Mouse (Mus musculus) limb, embryonic 14.5 days (tissue): ENCODE data around the gene Lpar3. TPM values are rescaled to one million over a fixed set of nuclear protein-coding genes. Genes with fewer than 3 reads are reported as not detected.
"Not testable (repeated sequence)": the region's sequence is repeated elsewhere in the genome, so short reads cannot be mapped to it uniquely, and the experiment has no call there.

Experiments
- ATAC-seq: fragments of 200-750 bp; cut with Nextera tagmentation; 2 replicates; pipeline ENCODE4 v1.8.0; 2017; ENCODE audit warnings: low read depth, moderate number of reproducible peaks, moderate TSS enrichment; ENCODE audit not compliant: low FRiP score
- DNase-seq: peaks from one replicate; pipeline ENCODE4 v3.0.0-alpha.2; 2015; ENCODE audit warnings: low spot score
- H3K27ac ChIP-seq: fragments of 300-500 bp; sonication (generic); replicated peaks from 2 replicates; pipeline ENCODE4 v1.5.1; 2014; ENCODE audit warnings: low read depth, mild to moderate bottlenecking, low read length, moderate library complexity, mixed read lengths
- H3K27me3 ChIP-seq: fragments of 300-500 bp; sonication (generic); 2 replicates; pipeline ENCODE4 v1.6.1; 2014; ENCODE audit warnings: low read length, mixed read lengths; ENCODE audit not compliant: control insufficient read depth, insufficient read depth
- H3K36me3 ChIP-seq: fragments of 300-500 bp; sonication (generic); 2 replicates; pipeline ENCODE4 v1.6.1; 2014; ENCODE audit warnings: mild to moderate bottlenecking, low read length, moderate library complexity, mixed read lengths; ENCODE audit not compliant: control insufficient read depth, insufficient read depth
- H3K4me1 ChIP-seq: fragments of 300-500 bp; sonication (generic); 2 replicates; pipeline ENCODE4 v1.6.1; 2014; ENCODE audit warnings: antibody characterized with exemption, low read length, mixed read lengths; ENCODE audit not compliant: control insufficient read depth, insufficient read depth
- H3K4me2 ChIP-seq: fragments of 300-500 bp; sonication (generic); replicated peaks from 2 replicates; pipeline ENCODE4 v1.6.1; 2014; ENCODE audit warnings: low read depth, mild to moderate bottlenecking, low read length, moderate library complexity; ENCODE audit not compliant: severe bottlenecking
- H3K4me3 ChIP-seq: fragments of 300-500 bp; sonication (generic); replicated peaks from 2 replicates; pipeline ENCODE4 v1.5.1; 2014; ENCODE audit warnings: low read length
- H3K9ac ChIP-seq: fragments of 300-500 bp; sonication (generic); 2 replicates; pipeline ENCODE4 v1.6.1; 2014; ENCODE audit warnings: mild to moderate bottlenecking, low read depth, low read length, moderate library complexity; ENCODE audit not compliant: severe bottlenecking
- H3K9me3 ChIP-seq: fragments of 300-500 bp; sonication (generic); 2 replicates; pipeline ENCODE4 v1.6.1; 2016; ENCODE audit warnings: low read length; ENCODE audit not compliant: control insufficient read depth
- POLR2A ChIP-seq: fragments of 200-500 bp; IDR thresholded peaks from 2 replicates; pipeline ENCODE4 v1.8.0; 2012; ENCODE audit warnings: inconsistent platforms, mild to moderate bottlenecking, moderate library complexity, borderline replicate concordance; ENCODE audit not compliant: insufficient read depth, insufficient read length; ENCODE audit errors: extremely low read depth
- WGBS: fragments of 180-500 bp; shearing (Covaris S2); extraction: QIAGEN DNeasy Blood & Tissue Kit; methylation state at CpG from one replicate; pipeline ENCODE4 v1.1.7; 2014; 5-methylcytosine and 5-hydroxymethylcytosine counted together
- polyA plus RNA-seq, 2 experiments: library from polyadenylated mRNA; depleted of rRNA in 1 of 2; stranded (reverse) in 1 of 2; unstranded in 1 of 2; fragments of >200 nt; fragmentation: Nextera tagmentation in 1 of 2; extraction: Ambion mirVana in 1 of 2; gene quantifications; 2 replicates each; pipeline versions ENCODE4 v1.2.1 to v1.2.3; 2012 to 2014

Gene Lpar3
- polyA plus RNA-seq, 2 experiments = 1.8 to 2.2 TPM

DNA sequence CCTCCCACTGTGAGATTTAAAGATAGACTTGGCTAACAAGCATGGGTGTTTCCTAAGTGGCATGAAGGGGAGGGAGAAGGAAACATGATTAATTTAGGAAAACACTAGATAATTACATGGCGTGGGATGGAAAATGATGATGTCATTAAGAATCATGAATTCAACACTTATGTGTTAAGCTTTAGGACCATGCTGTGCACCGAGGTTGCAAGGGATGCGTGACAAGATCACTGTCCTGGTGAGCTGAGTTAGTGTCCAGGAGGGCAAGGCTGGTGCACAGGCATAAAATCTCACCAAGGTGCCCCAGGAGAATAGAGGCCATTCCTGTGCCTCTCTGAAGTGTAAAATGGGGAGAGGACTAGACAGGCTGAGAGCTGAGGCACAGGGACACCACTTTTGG is 21.3 kb upstream of the Lpar3 start:
- Histone ChIP-seq H3K9ac (no peak overlapping the region), H3K36me3 (no peaks in the 10 kb centered on the region), H3K27ac (no peak overlapping the region), H3K4me3 (no peak overlapping the region), H3K4me2 (no peak overlapping the region), H3K4me1 (no peaks in the 10 kb centered on the region), H3K9me3 (no peaks in the 10 kb centered on the region), H3K27me3 (no peaks in the 10 kb centered on the region)
- ATAC-seq (no peak), DNase-seq (no peak)
- TF ChIP-seq POLR2A = no peak
- WGBS = 66% methylated on average over 3 of the region's 3 CpGs

DNA sequence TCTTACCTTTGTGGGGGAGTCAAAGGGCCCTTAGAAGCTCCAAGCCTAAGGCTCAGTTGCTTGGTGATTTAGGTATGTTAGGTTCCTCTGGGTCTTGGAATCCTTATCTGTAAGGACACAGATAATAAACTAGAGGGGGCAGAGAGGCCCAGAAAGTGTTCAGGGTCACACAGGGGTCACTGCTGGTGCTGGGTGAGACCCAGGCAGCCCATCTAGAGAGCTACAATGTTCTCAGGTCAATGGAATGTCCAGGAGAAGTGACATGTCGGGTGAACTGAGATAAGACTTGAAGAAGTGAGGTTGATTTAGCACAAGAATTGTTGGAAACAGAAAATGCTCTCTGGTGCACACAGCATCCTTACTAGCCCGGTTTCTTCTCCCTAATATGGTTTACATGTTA is 16.4 kb upstream of the Lpar3 start:
- no peaks in the 10 kb centered on the region for H3K36me3 ChIP-seq
- no peak overlapping the region for H3K4me2 ChIP-seq
- H3K27me3 ChIP-seq = no peaks in the 10 kb centered on the region
- WGBS = 48% methylated on average over 2 of the region's 2 CpGs
- ATAC-seq (no peak), DNase-seq (no peak)
- TF ChIP-seq POLR2A = no peak
- H3K4me3 ChIP-seq = no peak overlapping the region
- no peaks in the 10 kb centered on the region for H3K9me3 ChIP-seq
- no peak overlapping the region for H3K27ac ChIP-seq
- no peaks in the 10 kb centered on the region for H3K4me1 ChIP-seq
- H3K9ac ChIP-seq = no peak overlapping the region

- Histone ChIP-seq H3K4me2 (no peak overlapping the region), H3K36me3 (no peaks in the 10 kb centered on the region), H3K27me3 (no peaks in the 10 kb centered on the region), H3K9ac (no peak overlapping the region), H3K9me3 (no peaks in the 10 kb centered on the region), H3K4me1 (no peaks in the 10 kb centered on the region), H3K4me3 (no peak overlapping the region), H3K27ac (no peak overlapping the region)
- no peak for TF ChIP-seq POLR2A
- no peak for DNase-seq
- ATAC-seq = no peak
- 72% methylated on average over 11 of the region's 11 CpGs for WGBS
These were observed 15.5 kb upstream of the Lpar3 start for GRCm38 (mm10) chr3:146205305-146205704.

DNA sequence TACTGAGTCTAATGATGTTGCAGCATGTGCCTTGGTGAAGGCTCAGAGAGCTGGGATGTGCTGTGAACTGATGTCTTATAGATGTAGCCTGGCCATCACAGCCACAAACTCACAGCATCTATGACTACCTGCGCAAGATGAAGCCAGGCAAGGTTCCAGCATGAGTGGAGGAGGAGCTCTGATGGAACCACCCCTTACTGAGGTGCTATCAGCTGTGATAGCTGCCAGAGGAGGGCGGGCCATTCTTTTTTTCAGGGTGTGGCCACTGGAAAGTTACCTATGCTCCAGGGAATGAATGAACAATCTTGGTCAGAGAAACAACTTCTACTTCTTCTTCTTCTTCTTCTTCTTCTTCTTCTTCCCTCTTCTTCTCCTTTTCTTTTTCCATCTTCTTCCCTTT is 14.1 kb upstream of the Lpar3 start:
- no peak for TF ChIP-seq POLR2A
- 86% methylated on average over 2 of the region's 2 CpGs for WGBS

GRCm38 (mm10) chr3:146207440-146207839 is 13.3 kb upstream of the Lpar3 start:
- Histone ChIP-seq H3K27ac (no peak overlapping the region), H3K4me2 (no peak overlapping the region), H3K27me3 (no peaks in the 10 kb centered on the region), H3K9me3 (no peaks in the 10 kb centered on the region), H3K9ac (no peak overlapping the region), H3K36me3 (no peaks in the 10 kb centered on the region), H3K4me3 (no peak overlapping the region), H3K4me1 (no peaks in the 10 kb centered on the region)
- DNase-seq (no peak), ATAC-seq (no peak)
- WGBS = 78% methylated on average over 2 of the region's 2 CpGs
- no peak for TF ChIP-seq POLR2A

More for the DNA sequence above, 14.1 kb upstream of the Lpar3 start:
- H3K4me1 ChIP-seq = no peaks in the 10 kb centered on the region
- H3K36me3 ChIP-seq = no peaks in the 10 kb centered on the region
- H3K4me2 ChIP-seq = no peak overlapping the region
- no peak overlapping the region for H3K9ac ChIP-seq
- H3K27ac ChIP-seq = no peak overlapping the region
- no peaks in the 10 kb centered on the region for H3K9me3 ChIP-seq
- ATAC-seq (no peak), DNase-seq (no peak)
- H3K4me3 ChIP-seq = no peak overlapping the region
- no peaks in the 10 kb centered on the region for H3K27me3 ChIP-seq

DNA sequence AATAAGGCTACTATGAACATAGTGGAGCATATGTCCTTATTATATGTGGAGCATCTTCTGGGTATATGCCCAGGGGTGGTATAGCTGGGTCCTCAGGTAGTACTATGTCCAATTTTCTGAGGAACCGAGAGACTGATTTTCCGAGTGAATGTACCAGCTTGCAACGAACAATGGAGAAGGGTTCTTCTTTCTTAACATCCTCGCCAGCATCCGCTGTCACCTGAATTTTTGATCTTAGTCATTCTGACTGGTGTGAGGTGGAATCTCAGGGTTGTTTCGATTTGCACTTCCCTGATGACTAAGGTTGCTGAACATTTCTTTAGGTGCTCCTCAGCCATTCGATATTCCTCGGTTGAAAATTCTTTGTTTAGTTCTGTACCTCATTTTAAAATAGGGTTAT is 11.0 kb upstream of the Lpar3 start:
- H3K36me3 ChIP-seq, H3K4me3 ChIP-seq, ATAC-seq, H3K27ac ChIP-seq, H3K4me1 ChIP-seq, DNase-seq, H3K4me2 ChIP-seq, H3K9me3 ChIP-seq, H3K9ac ChIP-seq, H3K27me3 ChIP-seq: not testable (repeated sequence)
- 95% methylated on average over 8 of the region's 8 CpGs for WGBS
